Mouse (Mus musculus) olfactory bulb, adult 2 months (tissue): ENCODE data around the gene Ptprk.

Source experiments
- CTCF ChIP-seq: fragments of 200-500 bp; IDR thresholded peaks from 2 replicates; pipeline ENCODE4 v1.5.1; 2012; ENCODE audit warnings: low read depth, mild to moderate bottlenecking, low read length, moderate library complexity; ENCODE audit not compliant: insufficient read depth
- POLR2A ChIP-seq: fragments of 200-500 bp; IDR thresholded peaks from 2 replicates; pipeline ENCODE4 v1.6.1; 2012; ENCODE audit warnings: mild to moderate bottlenecking, low read depth, low read length, moderate library complexity; ENCODE audit not compliant: insufficient read depth

- TF ChIP-seq CTCF: no peak
- no peak for TF ChIP-seq POLR2A
These were observed 445.2 kb downstream of the Ptprk start for GRCm38 (mm10) chr10:28519861-28520260.
